Mouse (Mus musculus): ENCODE measurements around the gene Gm3336.

Gene Gm3336

DNA sequence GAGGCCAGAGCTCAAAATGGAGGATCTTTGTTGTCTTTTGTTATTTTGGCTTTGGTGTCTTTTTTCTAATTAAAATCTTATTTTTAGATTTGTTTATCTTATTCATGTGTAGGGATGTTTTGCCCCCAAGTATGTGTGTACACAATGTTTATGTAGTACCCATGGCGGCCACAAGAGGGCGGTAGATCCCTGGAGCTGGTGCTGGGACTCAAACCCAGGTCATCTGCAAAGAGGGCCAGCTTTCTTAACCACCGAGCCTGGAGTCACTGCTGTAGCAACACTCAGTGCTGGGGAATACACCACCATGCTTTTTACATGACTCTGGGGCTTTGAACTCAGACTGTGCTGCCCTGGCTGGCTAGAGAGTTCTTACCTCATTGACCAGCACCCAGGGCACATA is 45.0 kb downstream of the Gm3336 start:
- DNase-seq (ENCODE audit: low spot score in 2 of 2) = peak; percentile 83 to 95

DNA sequence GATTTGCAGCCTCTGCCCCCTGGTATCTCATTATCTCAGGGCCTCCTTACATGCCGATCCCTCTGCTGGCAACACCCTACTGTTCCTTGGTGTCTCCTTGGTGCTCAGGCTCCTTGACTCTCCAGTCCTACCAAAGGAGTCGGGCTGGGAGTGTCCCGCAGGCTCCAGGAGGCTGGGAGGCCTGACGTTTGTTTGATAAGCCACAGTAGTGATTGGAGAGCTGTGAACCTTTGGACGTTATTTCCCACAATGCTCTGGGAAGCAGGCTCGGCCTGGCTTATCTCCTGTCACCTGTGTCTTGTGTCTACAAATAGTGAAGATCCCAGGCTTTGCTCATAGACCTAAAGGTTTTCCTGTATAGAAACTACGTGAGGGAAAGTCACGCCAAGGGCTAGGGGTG is 45.7 kb downstream of the Gm3336 start:
- DNase-seq (ENCODE audit: low spot score in 2 of 2) = peak in 1 of 2 experiments; percentile 68

DNA sequence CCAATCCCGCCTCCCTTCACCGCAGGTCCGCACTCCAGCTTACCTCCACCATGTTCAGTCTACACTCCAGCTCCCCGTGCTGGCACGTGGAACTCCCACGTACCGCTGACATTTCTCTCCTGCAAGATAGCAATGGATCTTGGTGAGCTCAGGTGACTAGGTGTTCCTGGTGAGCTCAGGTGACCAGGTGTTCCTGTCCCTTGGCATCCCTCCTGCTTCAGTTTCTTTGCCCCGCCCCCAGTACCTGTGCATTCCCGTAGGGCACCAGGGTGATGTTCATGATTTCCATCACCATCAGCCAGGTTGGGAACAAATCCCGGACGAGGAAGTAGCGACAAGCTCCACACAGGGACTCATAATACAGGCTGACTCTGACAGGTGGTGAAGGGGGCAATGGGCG is 46.3 kb downstream of the Gm3336 start:
- no peak for DNase-seq (ENCODE audit: low spot score in 2 of 2)

DNA sequence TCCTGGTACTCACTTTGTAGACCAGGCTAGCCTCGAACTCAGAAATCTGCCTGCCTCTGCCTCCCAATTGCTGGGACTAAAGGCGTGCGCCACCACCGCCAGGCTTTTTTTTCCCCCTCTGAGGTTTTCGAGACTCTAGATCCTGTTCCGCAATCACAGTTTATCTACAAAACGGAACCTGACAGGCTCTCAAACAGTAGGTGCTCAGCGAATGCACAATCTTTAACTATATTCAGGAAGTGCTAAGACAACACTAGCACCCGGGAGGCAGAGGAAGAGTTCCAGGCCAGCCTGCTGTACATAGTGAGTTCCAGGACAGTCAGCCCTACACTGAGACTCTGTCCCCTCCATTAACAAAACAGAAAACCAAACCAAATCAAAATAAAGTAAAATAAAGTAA is 47.0 kb downstream of the Gm3336 start:
- no peak for DNase-seq (ENCODE audit: low spot score in 2 of 2)

DNA sequence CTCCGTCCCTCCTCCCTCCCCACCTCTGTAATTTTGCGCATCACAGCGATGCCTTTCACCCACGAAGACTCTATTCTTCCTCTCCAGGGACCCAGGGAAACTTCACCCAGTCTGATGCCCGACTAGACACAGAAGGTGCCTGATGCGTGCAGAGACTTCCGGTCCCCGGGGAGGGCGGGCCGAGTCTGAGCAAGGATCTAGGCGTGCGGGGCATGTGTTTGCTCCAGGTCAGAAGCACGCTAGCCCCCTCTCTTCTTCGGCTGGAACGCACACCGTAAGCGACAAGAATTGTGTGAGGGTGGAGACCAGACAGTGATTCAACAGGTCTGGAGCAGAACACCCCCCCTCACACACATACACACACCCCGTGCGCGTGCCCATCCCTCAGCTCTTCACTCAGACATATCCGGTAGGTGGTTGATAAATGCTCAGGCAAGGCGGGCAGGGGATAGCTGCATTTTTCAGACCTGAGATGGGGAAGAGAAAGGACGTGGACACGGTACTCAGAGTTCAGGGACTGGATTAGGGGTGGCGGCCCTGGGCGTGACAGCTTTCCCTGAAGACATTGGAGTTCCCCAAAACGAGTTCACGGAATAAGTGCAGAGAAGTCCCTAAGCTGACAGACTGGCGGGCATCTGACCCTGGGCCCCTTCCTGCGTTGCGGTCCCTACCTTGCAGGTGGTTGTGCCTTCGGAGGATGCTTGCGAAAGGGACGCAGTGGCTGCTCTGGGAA is 47.7 kb downstream of the Gm3336 start:
- peak; percentile 74 to 86 for DNase-seq (ENCODE audit: low spot score in 2 of 2)

DNA sequence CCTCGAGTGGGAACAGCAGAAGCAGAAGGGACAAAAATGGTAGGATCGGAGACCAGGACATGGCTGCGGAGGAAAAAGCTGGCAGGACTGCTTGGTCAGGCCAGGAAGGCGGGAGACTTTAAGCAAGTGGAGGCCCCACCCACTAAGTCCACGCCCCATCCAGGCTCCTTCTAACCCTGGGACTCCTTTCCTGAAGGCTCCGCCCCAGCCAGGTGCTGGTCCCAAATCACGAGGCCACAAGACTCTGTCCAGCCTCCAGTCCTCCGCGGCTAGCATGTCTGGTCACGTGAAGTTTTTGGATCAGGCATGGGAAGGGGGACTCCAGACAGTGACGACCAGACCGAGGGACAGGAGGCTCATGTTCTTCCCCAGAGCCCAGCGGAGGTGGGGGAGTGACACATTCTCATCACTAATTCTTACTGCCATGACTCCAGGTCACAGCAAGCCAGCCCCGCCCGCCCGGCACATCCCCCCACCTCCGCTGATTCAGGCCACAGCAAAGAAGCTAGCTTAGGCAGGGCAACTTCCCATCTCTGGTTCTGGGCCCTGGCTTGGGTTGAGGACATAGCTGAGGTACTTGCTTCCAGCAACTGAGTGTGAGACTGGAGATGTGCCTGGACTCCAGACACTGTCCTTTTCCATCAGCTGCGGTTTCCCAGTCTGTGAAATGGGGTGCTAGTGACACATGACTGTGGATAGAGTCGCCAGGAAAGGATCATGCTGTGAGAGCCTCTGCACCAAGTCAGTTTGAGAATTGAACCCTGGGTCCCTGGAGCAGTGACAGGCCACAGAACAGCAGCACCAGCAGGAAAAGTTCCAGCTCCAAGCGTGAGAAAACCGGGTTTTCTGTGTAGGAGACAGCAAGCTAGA is 48.5 kb downstream of the Gm3336 start:
- peak; percentile 78 to 84 for DNase-seq (ENCODE audit: low spot score in 2 of 2)

DNA sequence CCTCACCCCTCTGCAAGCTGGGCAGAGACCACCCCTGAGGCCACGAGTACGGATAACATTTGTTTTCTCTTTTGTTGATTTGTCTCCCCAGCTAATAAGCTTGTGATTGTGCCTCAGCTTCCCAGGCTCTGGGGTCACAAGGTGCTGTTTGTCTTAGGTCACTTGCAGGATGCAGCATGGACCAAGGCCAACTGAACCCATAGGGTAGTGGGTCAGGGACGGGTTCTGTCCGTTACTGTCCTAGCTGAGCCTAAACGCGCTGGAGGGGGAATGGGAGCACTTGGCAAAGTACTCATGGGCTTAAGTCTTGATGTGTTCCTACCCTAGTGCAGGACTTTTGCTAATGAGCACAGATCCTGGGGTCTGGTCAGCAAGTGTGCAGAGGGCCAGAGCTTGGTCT is 49.2 kb downstream of the Gm3336 start:
- no peak for DNase-seq (ENCODE audit: low spot score in 2 of 2)

DNA sequence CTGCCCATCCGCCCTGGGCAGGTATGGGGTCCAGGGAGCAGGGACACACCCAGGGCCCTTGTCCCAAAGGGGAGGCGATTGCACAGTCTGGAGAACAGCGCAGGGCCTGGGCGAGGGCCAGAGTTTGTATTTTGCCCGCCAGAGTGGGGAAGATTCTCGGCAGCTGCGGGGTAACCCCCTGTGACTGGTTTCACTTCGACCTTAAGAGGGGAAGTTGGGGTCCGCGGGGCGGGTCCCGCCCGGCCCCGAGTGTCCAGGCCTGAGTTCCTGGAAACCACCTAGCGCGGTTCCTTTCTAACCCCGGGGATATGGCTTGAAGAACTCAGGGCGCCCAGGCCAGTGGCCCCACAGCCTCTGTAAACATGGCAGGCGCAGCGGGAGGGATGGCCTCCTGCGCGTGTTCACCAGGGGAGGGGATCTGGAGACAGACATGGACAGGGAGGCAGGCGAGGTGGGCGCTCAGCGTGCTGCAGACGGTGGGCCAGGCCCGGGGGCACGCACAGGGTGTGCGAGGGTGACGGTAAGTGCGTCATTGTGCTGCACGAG is 50.0 kb downstream of the Gm3336 start:
- DNase-seq (ENCODE audit: low spot score in 2 of 2) = peak in 1 of 2 experiments; percentile 71

DNA sequence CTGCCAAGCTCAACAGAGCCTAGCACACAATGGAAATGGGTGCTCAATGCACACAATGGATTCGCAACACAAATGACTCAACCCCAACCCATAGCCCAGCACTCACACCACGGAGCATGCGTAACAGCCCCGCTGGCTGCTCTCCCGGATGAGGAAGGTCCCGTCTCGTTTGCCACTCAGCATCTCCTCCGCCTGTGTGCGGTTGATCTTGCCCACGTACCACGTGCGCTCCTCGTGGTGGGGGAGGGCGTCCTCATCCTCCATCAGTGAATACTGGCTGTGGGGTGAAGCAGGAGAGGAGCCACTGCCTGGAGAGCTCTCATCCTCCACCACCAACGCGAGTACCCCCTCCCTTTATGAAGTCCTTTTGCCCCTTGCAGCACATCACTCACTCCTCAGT is 50.6 kb downstream of the Gm3336 start:
- DNase-seq (ENCODE audit: low spot score in 2 of 2) = no peak

DNA sequence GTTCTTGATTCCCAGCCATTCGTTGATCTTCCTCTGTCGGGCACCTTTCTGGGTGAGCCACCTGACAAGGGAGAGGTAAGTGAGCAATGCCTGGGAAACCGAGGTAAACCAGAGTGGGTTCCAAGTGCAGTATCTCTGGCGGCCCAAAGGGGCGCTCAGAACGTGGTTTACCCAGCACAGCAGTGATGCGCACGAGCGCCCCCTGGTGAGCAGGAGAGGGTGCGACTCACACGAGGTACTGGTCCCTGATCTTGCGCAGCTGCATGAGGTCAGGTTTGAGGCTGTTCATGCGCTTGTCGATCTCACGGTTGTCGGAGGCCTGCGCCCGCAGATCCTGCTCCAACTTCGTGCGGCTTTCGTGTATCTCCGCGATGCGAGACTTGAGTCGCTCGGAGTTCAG is 51.0 kb downstream of the Gm3336 start:
- DNase-seq (ENCODE audit: low spot score in 2 of 2) = peak; percentile 98 to 100

DNA sequence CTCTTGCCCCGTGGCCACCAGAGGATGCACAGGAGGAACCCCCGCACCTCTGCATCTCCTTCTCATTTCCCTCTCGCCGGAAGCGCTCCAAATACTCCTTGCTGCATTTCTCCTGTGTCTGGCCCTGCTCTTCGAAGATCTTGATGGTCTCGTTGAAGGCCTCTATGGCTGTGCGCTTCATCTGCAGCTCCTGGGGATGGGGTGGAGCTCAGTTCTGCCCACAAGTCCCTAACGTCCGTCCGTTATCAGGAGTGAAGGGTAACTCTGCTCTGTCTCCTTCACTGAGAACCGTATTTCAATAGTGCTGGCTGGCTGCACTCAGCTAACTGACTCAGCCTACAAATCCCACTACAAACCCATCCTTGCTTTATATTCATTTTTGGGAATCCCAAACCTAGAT is 51.5 kb downstream of the Gm3336 start:
- no peak for DNase-seq (ENCODE audit: low spot score in 2 of 2)

DNA sequence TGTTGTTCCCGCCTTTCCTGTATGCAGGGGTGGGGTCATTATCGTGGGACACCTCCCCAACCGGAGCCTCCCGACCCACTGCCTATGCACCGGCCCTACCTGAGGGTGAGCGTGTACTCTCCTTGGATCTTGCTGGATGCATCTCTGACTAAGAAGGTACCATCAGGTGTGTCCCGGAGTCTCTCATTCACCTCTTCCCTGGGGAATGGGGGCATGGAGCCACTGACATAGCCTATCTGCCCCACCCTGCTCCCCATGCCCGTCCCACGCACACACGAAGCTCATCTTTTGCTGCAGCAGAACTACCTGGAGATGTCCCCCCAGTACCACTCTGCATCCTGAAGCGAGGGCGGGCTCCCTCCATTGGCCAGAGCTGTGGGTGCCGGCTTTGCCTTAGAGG is 52.4 kb downstream of the Gm3336 start:
- DNase-seq (ENCODE audit: low spot score in 2 of 2) = no peak

DNA sequence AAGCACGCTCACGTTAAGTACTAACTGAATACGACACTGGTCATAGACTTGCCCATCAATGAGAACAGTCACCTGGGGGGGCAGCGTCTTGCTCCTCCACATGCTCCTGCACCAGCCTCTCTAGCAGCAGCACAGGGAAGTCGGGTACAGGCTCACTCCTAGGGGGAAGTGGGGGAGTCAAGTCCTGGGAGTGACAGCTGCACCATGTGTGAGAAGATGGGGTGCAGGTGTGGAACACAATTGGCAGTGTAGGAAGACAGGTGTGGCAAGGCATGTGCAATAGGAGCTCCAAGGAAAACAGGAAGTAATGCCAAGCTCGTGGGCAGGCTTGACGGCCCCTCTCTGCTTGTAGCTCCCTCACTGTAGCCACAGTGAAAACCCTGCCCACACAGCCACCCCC is 52.9 kb downstream of the Gm3336 start:
- no peak for DNase-seq (ENCODE audit: low spot score in 2 of 2)

DNA sequence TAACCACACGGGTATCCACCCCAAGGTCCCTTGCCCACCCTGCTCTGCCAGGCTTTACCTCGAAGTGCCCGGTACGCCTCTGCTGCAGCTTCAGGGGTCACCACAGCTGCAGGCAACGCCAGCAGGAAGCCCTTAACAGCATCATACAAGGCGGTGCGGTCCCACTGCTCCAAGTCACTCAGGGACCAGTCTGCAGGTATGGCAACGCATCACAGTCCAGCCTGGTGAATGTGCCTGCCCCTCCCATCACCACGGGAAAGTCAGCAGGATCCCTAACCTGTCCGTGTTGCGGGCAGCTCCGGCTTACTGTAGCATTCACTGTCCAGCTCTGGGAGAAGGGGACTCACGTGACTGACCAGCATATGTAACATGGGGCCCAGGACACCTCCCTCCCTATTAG is 53.7 kb downstream of the Gm3336 start:
- DNase-seq (ENCODE audit: low spot score in 2 of 2) = no peak

Measured in spleen, postnatal 4 days (tissue).